Mouse (Mus musculus): Measurements from ENCODE around the gene Ajap1. TPM values are rescaled to one million over a fixed set of nuclear protein-coding genes. Genes with fewer than 3 reads are reported as not detected.
A peak's percentile ranks its signal among the peaks of the same experiment; 100 is the strongest.

Ajap1 gene
- polyA plus RNA-seq, 1 experiment from 2014 or later = 14.3 TPM

DNA sequence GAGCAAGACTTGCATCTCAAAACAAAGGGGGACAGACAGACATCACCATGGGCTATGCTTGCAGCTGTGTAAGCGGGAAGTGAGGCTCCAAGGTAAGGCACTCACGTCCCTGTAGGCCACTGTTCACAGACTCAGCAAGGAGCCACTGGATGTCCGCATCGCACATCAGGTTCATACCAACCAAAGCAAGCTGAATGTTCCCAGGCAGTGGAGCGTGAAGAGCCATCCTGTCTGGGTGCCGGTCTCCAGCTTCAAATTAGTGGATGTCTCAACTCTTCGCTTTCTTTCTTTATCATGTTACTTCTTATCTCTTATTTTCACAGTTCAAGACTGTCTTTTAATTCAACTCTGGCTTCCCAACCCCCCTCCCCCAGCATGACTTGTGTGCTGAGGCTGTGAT is 101.2 kb downstream of the Ajap1 start:
- Histone ChIP-seq H3K27me3 (replicated peaks; ENCODE audit: control insufficient read depth, insufficient read depth, low read length) (no peaks in the 10 kb centered on the region), H3K9me3 (ENCODE audit: control insufficient read depth, low read length) (no peaks in the 10 kb centered on the region), H3K4me3 (ENCODE audit: low read length) (no peak overlapping the region), H3K9ac (ENCODE audit: low read depth, low read length) (no peak overlapping the region), H3K27ac (ENCODE audit: low read depth, low read length) (no peak overlapping the region), H3K36me3 (ENCODE audit: control insufficient read depth, insufficient read depth, low read length) (no peaks in the 10 kb centered on the region), H3K4me1 (ENCODE audit: control insufficient read depth, insufficient read depth, low read depth, low read length) (peaks cover 11% of the 10 kb centered on the region), H3K4me2 (ENCODE audit: low read length) (no peak overlapping the region)
- no peak for ATAC-seq
- 35% methylated on average over 7 of the region's 7 CpGs for WGBS

DNA sequence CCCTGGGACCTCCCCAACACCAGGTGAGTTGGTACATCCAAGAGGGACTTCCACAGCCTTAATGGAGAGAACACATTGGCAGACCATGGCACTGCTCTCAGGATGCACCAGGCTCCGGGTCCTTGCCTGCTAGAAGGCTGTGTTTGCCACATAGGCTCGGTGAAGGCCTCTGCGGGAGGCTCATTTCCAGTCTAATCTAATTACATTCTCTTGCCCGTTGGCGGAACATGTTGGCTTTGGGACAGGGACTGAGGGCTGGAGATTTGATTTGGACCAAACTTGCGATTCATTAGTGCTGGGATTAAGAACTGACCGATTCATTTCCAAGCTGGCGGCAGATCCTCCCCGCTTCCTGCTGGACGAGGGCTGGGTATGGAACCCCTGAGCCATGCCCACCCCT is 101.7 kb downstream of the Ajap1 start:
- Histone ChIP-seq H3K9ac (ENCODE audit: low read depth, low read length) (no peak overlapping the region), H3K4me1 (ENCODE audit: control insufficient read depth, insufficient read depth, low read depth, low read length) (peaks cover 11% of the 10 kb centered on the region), H3K27ac (ENCODE audit: low read depth, low read length) (no peak overlapping the region), H3K36me3 (ENCODE audit: control insufficient read depth, insufficient read depth, low read length) (no peaks in the 10 kb centered on the region), H3K27me3 (replicated peaks; ENCODE audit: control insufficient read depth, insufficient read depth, low read length) (no peaks in the 10 kb centered on the region), H3K4me3 (ENCODE audit: low read length) (no peak overlapping the region), H3K9me3 (ENCODE audit: control insufficient read depth, low read length) (no peaks in the 10 kb centered on the region), H3K4me2 (ENCODE audit: low read length) (no peak overlapping the region)
- WGBS = 71% methylated on average over 10 of the region's 10 CpGs
- no peak for ATAC-seq

DNA sequence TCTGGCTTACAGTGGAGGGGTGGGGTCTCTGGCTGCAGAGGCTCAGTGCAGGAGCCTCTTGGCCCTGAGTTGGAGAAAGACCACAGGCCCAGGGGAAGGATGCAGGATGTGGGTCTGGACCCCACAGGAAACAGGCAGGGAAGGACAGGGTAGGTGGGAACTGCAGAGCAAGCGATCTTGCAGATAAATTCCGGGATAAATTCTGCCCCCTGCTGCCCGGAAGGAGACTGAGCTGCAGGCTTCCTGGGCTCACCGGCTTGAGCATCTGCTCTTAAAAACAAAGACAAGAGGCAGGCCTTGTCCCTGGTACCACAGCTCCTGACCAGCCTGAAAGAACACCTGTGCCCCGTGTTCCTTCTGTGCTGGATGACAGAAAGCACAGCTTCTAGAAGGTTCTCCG is 104.6 kb downstream of the Ajap1 start:
- 20% methylated on average over 6 of the region's 6 CpGs for WGBS
- no peak overlapping the region for H3K27ac ChIP-seq (ENCODE audit: low read depth, low read length)
- H3K4me1 ChIP-seq (ENCODE audit: control insufficient read depth, insufficient read depth, low read depth, low read length) = peaks cover 11% of the 10 kb centered on the region
- H3K4me2 ChIP-seq (ENCODE audit: low read length) = no peak overlapping the region
- H3K9ac ChIP-seq (ENCODE audit: low read depth, low read length) = no peak overlapping the region
- no peaks in the 10 kb centered on the region for H3K36me3 ChIP-seq (ENCODE audit: control insufficient read depth, insufficient read depth, low read length)
- ATAC-seq = 0 out of 2 replicates have a peak, but pooled peaks have one; percentile 15
- H3K4me3 ChIP-seq (ENCODE audit: low read length) = no peak overlapping the region
- no peaks in the 10 kb centered on the region for H3K9me3 ChIP-seq (ENCODE audit: control insufficient read depth, low read length)
- no peaks in the 10 kb centered on the region for H3K27me3 ChIP-seq (replicated peaks; ENCODE audit: control insufficient read depth, insufficient read depth, low read length)

DNA sequence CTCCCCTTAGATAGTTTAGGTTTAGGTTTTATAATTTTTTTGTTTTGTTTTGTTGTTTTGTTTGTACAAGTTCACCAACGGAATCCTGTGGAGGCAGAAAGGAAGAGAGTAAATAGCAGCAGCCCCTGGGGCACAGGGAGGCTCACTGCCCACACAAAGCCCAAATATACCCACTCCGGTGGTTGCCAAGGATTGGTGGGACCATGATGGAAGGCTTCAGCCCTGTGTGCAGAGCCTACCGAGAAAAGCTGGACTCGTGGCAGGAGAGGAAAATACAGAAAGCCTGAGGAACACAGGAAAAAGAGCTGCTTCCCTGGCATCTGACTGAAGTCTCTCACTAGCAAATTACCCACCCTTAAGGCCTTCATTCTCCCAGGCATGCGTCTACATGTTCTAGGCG is 108.4 kb downstream of the Ajap1 start:
- no peaks in the 10 kb centered on the region for H3K27me3 ChIP-seq (replicated peaks; ENCODE audit: control insufficient read depth, insufficient read depth, low read length)
- ATAC-seq = no peak
- H3K9ac ChIP-seq (ENCODE audit: low read depth, low read length) = no peak overlapping the region
- no peaks in the 10 kb centered on the region for H3K9me3 ChIP-seq (ENCODE audit: control insufficient read depth, low read length)
- no peaks in the 10 kb centered on the region for H3K36me3 ChIP-seq (ENCODE audit: control insufficient read depth, insufficient read depth, low read length)
- whole genome bisulfite sequencing = 72% methylated on average over 6 of the region's 6 CpGs
- H3K4me2 ChIP-seq (ENCODE audit: low read length) = no peak overlapping the region
- H3K4me3 ChIP-seq (ENCODE audit: low read length) = no peak overlapping the region
- H3K27ac ChIP-seq (ENCODE audit: low read depth, low read length) = no peak overlapping the region
- H3K4me1 ChIP-seq (ENCODE audit: control insufficient read depth, insufficient read depth, low read depth, low read length) = peaks cover 5% of the 10 kb centered on the region

DNA sequence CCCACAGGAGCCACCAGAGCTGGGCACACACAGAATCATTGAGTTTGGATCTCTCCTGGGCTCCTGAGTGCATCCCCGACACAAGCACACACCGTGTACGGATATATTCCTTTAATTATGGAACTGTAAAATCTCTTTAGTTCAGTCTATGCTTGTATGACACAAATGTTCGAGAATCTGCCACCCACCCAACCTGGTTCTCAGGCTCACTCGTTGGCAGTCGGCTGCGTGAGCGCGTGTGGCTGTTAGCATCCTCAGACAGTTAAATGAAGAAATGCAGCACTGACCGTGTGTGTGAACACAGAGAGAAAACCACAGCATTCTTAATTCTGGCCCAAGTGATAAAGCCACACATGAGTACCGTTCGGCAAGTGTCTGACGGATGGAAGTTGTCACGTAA is 109.5 kb downstream of the Ajap1 start:
- no peak overlapping the region for H3K4me3 ChIP-seq (ENCODE audit: low read length)
- no peaks in the 10 kb centered on the region for H3K36me3 ChIP-seq (ENCODE audit: control insufficient read depth, insufficient read depth, low read length)
- no peaks in the 10 kb centered on the region for H3K9me3 ChIP-seq (ENCODE audit: control insufficient read depth, low read length)
- H3K9ac ChIP-seq (ENCODE audit: low read depth, low read length) = no peak overlapping the region
- no peak overlapping the region for H3K27ac ChIP-seq (ENCODE audit: low read depth, low read length)
- no peak overlapping the region for H3K4me2 ChIP-seq (ENCODE audit: low read length)
- H3K4me1 ChIP-seq (ENCODE audit: control insufficient read depth, insufficient read depth, low read depth, low read length) = peaks cover 5% of the 10 kb centered on the region
- no peak for ATAC-seq
- no peaks in the 10 kb centered on the region for H3K27me3 ChIP-seq (replicated peaks; ENCODE audit: control insufficient read depth, insufficient read depth, low read length)
- WGBS = 84% methylated on average over 14 of the region's 14 CpGs

DNA sequence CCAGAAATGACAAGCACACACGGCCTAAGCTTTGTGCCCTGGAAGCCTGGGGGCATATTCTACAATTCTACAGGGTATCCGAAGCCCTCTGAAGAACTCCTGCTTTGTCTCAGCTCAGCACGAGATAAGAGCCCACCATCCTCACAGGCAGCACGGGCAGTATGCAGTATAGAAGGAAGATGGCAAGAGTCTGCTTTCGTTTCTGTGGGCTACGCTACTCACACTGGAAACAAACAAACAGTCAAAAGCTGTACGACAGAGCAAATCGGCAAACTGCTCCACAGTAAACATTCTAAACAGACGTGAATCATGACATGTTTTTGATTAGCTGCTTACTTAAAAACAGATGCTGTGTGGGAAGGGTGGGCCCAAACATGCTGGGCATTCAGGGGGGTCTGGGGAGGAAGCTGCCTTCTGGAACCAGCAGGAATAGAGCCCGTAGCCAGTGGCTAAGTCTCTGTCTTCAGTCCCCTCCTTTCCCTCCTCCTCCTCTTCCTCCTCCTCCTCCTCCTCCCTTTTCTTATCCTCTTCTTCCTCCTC is 113.9 kb downstream of the Ajap1 start:
- H3K27ac ChIP-seq (ENCODE audit: low read depth, low read length) = 0 out of 2 replicates have a peak overlapping the region, but pooled peaks have one; percentile 14
- no peaks in the 10 kb centered on the region for H3K27me3 ChIP-seq (replicated peaks; ENCODE audit: control insufficient read depth, insufficient read depth, low read length)
- no peak overlapping the region for H3K4me3 ChIP-seq (ENCODE audit: low read length)
- H3K4me2 ChIP-seq (ENCODE audit: low read length) = no peak overlapping the region
- no peaks in the 10 kb centered on the region for H3K9me3 ChIP-seq (ENCODE audit: control insufficient read depth, low read length)
- no peaks in the 10 kb centered on the region for H3K36me3 ChIP-seq (ENCODE audit: control insufficient read depth, insufficient read depth, low read length)
- 55% methylated on average over 10 of the region's 10 CpGs for WGBS
- H3K9ac ChIP-seq (ENCODE audit: low read depth, low read length) = no peak overlapping the region
- H3K4me1 ChIP-seq (ENCODE audit: control insufficient read depth, insufficient read depth, low read depth, low read length) = no peaks in the 10 kb centered on the region
- ATAC-seq = peak; percentile 45; the same call in 1 of the 2 replicates

DNA sequence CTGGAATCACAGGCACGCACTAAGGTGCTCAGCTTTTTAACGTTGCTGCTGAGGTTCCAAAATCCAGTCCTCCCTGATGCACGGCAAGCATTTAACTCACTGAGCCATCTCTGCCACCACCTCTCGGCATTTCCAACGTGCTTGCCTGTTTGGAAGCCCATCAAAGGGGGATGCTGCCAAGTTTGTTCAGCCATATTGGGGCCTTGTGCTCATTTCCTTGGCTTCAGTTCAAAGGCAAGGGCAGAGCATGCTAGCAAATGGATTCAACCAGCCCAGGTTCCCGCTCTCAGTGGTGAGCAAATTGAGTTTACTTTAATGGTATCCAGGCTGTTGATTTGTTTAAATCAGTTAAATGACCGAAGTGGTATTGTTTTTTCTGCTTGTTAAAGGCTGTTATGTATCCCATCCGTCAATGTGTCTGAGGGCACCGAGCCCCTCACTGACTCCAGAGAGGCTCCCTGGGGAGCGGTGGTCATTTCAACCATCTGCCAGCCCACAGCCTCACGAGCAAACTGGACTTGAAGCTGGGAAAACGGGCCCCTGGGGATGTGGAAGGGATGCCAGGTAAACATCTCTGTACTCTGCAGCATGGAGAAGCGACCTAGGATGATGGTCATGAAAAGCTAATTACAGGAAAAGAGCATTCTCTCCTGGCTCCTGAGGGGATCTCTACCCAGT is 121.6 kb downstream of the Ajap1 start:
- Histone ChIP-seq H3K27me3 (replicated peaks; ENCODE audit: control insufficient read depth, insufficient read depth, low read length) (no peaks in the 10 kb centered on the region), H3K27ac (ENCODE audit: low read depth, low read length) (no peak overlapping the region), H3K36me3 (ENCODE audit: control insufficient read depth, insufficient read depth, low read length) (no peaks in the 10 kb centered on the region), H3K4me1 (ENCODE audit: control insufficient read depth, insufficient read depth, low read depth, low read length) (peaks cover 15% of the 10 kb centered on the region), H3K9ac (ENCODE audit: low read depth, low read length) (0 out of 2 replicates have a peak overlapping the region, but pooled peaks have one; percentile 6), H3K4me2 (ENCODE audit: low read length) (no peak overlapping the region), H3K9me3 (ENCODE audit: control insufficient read depth, low read length) (no peaks in the 10 kb centered on the region), H3K4me3 (ENCODE audit: low read length) (no peak overlapping the region)
- peak; percentile 45; the same call in 1 of the 2 replicates for ATAC-seq
- 36% methylated on average over 13 of the region's 13 CpGs for WGBS

DNA sequence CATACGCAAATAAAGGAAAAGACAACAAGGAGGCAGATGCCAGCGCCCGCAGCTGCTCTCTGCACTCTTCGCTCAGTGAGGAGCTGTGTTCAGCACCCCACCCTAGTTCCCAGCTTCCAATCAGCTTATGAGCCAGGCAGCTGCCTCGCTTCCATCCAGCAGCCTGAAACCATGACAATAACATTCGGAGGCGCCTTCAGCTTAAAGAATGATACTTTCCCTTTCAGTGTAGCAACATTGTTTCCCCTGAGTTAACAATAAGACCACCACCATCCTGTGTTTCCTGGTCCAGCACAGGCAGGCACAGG is 124.4 kb downstream of the Ajap1 start:
- Histone ChIP-seq H3K4me2 (ENCODE audit: low read length) (no peak overlapping the region), H3K9ac (ENCODE audit: low read depth, low read length) (no peak overlapping the region), H3K36me3 (ENCODE audit: control insufficient read depth, insufficient read depth, low read length) (no peaks in the 10 kb centered on the region), H3K27ac (ENCODE audit: low read depth, low read length) (peak overlapping the region; percentile 54; the same call in 1 of the 2 replicates), H3K4me3 (ENCODE audit: low read length) (no peak overlapping the region), H3K27me3 (replicated peaks; ENCODE audit: control insufficient read depth, insufficient read depth, low read length) (no peaks in the 10 kb centered on the region), H3K9me3 (ENCODE audit: control insufficient read depth, low read length) (no peaks in the 10 kb centered on the region), H3K4me1 (ENCODE audit: control insufficient read depth, insufficient read depth, low read depth, low read length) (peaks cover 15% of the 10 kb centered on the region)
- peak; percentile 77; the same call in 1 of the 2 replicates for ATAC-seq
- 20% methylated on average over 7 of the region's 7 CpGs for WGBS

DNA sequence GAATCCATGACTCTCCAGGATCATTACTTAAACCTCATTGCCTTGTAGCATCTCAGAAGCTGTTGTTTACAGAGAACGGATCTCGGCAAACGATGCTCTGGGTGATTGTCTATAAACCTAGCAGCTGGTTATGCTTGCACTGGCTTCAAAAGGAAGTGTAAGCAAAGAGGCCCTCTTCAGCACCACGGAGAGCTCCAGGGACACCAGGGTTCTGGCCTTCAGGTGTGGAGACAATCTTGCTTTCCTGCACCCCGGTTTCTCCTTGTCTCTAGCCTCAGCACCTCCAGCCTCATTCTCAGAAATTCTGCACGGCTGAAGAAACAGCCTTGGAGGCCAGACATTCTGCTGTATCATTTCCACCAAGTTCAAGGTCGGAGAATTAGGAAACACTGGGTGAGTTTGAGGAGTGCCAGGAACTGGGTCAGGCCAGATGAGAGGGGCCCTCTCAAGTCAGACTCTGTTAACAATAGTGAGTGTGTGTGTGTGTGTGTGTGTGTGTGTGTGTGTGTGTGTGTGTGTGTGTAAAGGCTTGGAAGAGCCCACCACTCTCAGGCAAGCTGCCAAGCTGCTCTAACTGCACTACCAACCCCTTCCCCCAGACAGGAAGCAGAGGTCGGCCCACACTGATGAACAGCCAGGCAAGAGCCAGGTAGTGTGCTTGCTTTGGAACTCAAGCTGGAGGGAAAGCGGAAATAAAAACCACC is 124.9 kb downstream of the Ajap1 start:
- 43% methylated on average over 9 of the region's 9 CpGs for WGBS
- H3K4me3 ChIP-seq (ENCODE audit: low read length) = no peak overlapping the region
- peak; percentile 41; the same call in 1 of the 2 replicates for ATAC-seq

More for the DNA sequence above, 124.9 kb downstream of the Ajap1 start:
- H3K9ac ChIP-seq (ENCODE audit: low read depth, low read length) = no peak overlapping the region
- peaks cover 15% of the 10 kb centered on the region for H3K4me1 ChIP-seq (ENCODE audit: control insufficient read depth, insufficient read depth, low read depth, low read length)
- no peak overlapping the region for H3K4me2 ChIP-seq (ENCODE audit: low read length)
- H3K27ac ChIP-seq (ENCODE audit: low read depth, low read length) = peak overlapping the region; percentile 54; the same call in 1 of the 2 replicates
- H3K27me3 ChIP-seq (replicated peaks; ENCODE audit: control insufficient read depth, insufficient read depth, low read length) = no peaks in the 10 kb centered on the region
- no peaks in the 10 kb centered on the region for H3K9me3 ChIP-seq (ENCODE audit: control insufficient read depth, low read length)
- H3K36me3 ChIP-seq (ENCODE audit: control insufficient read depth, insufficient read depth, low read length) = no peaks in the 10 kb centered on the region
